Mouse (Mus musculus) gonadal fat pad, adult 2 months (tissue): ENCODE results near the gene Adprh. TPM values are rescaled to one million over a fixed set of nuclear protein-coding genes. Genes with fewer than 3 reads are reported as not detected.

Source experiments
- DNase-seq: peaks from one replicate; pipeline ENCODE4 v3.0.0-alpha.2; 2012; ENCODE audit warnings: low read depth
- polyA plus RNA-seq: library from polyadenylated mRNA; depleted of rRNA; stranded (reverse); fragments of >200 nt; gene quantifications from 2 replicates; pipeline ENCODE4 v1.2.3, GENCODE M21; 2012; rRNA removed

Adprh gene
- polyA plus RNA-seq, 1 experiment: 19.7 TPM

- no peak for DNase-seq
Observed at GRCm38 (mm10) chr16:38398266-38398665, 54.2 kb downstream of the Adprh start.

- peak; percentile 9 for DNase-seq
Observed at GRCm38 (mm10) chr16:38396155-38396554, 56.3 kb downstream of the Adprh start.

GRCm38 (mm10) chr16:38395060-38395730 lies 57.3 kb downstream of the Adprh start:
- no peak for DNase-seq

DNA sequence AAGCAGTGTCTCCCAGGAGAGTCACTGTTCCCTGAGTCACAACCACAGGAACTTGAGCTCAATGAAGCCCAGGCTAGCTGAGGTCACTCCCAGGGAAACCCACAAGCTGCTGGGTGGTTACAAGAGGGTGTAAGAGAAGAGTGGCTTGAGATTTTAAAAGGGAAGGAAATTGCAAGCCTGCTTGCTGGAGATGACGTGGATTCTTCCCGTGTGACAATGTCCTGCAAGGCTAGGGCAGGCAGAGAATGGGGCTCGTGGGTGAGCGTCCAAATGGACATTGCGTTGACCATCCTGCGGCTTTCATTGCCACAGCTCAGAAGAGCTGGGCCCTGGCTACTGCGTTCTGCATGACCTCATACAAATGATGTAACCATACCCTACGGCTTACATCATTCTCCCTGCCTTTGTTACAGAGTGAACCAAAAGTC lies 58.3 kb downstream of the Adprh start:
- no peak for DNase-seq

Other genes with a start within 250 kb of the Adprh start
- 0.08 and 0.18 TPM in 2 replicates for gene Nr1i2, start 157.9 kb downstream of the Adprh start, polyA plus RNA-seq
- 0.24 and 0.98 TPM in 2 replicates for gene Maats1, start 110.6 kb downstream of the Adprh start, polyA plus RNA-seq
- 90.6 and 118 TPM in 2 replicates for gene Cox17, start 105.7 kb downstream of the Adprh start, polyA plus RNA-seq
- gene Gm21987, start 105.7 kb downstream of the Adprh start, polyA plus RNA-seq: not detected in 2 replicates
- gene Popdc2, start 90.5 kb downstream of the Adprh start, polyA plus RNA-seq: 10.6 and 12.4 TPM in 2 replicates
- 18.2 and 19.5 TPM in 2 replicates for gene Pla1a, start 19.6 kb downstream of the Adprh start, polyA plus RNA-seq
- gene Cd80, start 2.9 kb upstream of the Adprh start, polyA plus RNA-seq: 0.51 and 1.1 TPM in 2 replicates
- gene Timmdc1, start 70.0 kb upstream of the Adprh start, polyA plus RNA-seq: 11.5 and 13.3 TPM in 2 replicates
- gene Poglut1, start 97.6 kb upstream of the Adprh start, polyA plus RNA-seq: 25.4 and 25.5 TPM in 2 replicates
- gene Tmem39a, start 106.0 kb upstream of the Adprh start, polyA plus RNA-seq: 120 and 138 TPM in 2 replicates